21 mouse cellular contexts compared by ENCODE assay signal in genomic region chr15:84265141-84265540, GRCm38 (mm10). TPM values are rescaled to one million over a fixed set of nuclear protein-coding genes. Genes with fewer than 3 reads are reported as not detected.
DNase-seq lines count a peak whose midpoint lies in the region; ATAC-seq lines count a peak whose summit lies in the region.
"Had no signal": no experiment of that assay in that cellular context is flagged by ENCODE, and none has a peak within 500 bp of the region (broad histone marks: within the 10 kb centered on the region; RNA-seq: fewer than 3 reads in every experiment).

No protein-coding gene starts in this region.

- ATAC-seq in heart, embryonic 13.5 days (ENCODE audit: extremely low read depth, insufficient number of reproducible peaks, low FRiP score, low TSS enrichment): no peak
- no peak for ATAC-seq in midbrain, embryonic 14.5 days (ENCODE audit: low FRiP score, low TSS enrichment)
- no peak for ATAC-seq in midbrain, embryonic 11.5 days (ENCODE audit: low FRiP score)
- ATAC-seq in limb, embryonic 11.5 days (ENCODE audit: insufficient number of reproducible peaks, low FRiP score, low TSS enrichment, low read depth): no peak
- ATAC-seq in erythroblast, adult 5-6 weeks (replicated peaks; ENCODE audit: low FRiP score, poor library complexity, severe bottlenecking): no peak
- ATAC-seq: activated CD4-positive, CD25-positive, alpha-beta regulatory T cell, adult 4 months; intestine, postnatal 0 days; Patski had no signal

- H3K4me1 ChIP-seq in heart, embryonic 13.5 days: peaks cover 67% of the 10 kb centered on the region
- peaks cover 28% of the 10 kb centered on the region for H3K4me1 ChIP-seq in midbrain, embryonic 14.5 days (ENCODE audit: control insufficient read depth, insufficient read depth, low read length)
- 0 out of 2 replicates have a peak, but pooled peaks cover 3% of the 10 kb centered on the region for H3K4me1 ChIP-seq in midbrain, embryonic 11.5 days (ENCODE audit: control insufficient read depth, insufficient read depth, low read length)
- H3K4me1 ChIP-seq in limb, embryonic 11.5 days (ENCODE audit: control insufficient read depth, insufficient read depth, low read length): peaks cover 3% of the 10 kb centered on the region; the same call in 1 of the 2 replicates

- no peaks in the 10 kb centered on the region for H3K9me3 ChIP-seq in heart, embryonic 13.5 days
- H3K9me3 ChIP-seq in midbrain, embryonic 14.5 days (ENCODE audit: control insufficient read depth, low read length): no peaks in the 10 kb centered on the region
- H3K9me3 ChIP-seq in midbrain, embryonic 11.5 days (ENCODE audit: control insufficient read depth, low read length): no peaks in the 10 kb centered on the region
- no peaks in the 10 kb centered on the region for H3K9me3 ChIP-seq in limb, embryonic 11.5 days (ENCODE audit: control insufficient read depth, low read length)
- H3K9me3 ChIP-seq: embryonic facial prominence, embryonic 12.5 days; heart, embryonic 15.5 days; hindbrain, embryonic 15.5 days; limb, embryonic 15.5 days had no signal

- DNase-seq in heart, adult 11 months: no peak
- DNase-seq in midbrain, embryonic 14.5 days: no peak
- no peak for DNase-seq in midbrain, embryonic 11.5 days (ENCODE audit: low spot score, missing footprints)
- DNase-seq in adrenal gland, postnatal 14 days: peak; percentile 82
- DNase-seq in limb, embryonic 11.5 days (ENCODE audit: low spot score): no peak
- no peak for DNase-seq in left cerebral cortex, adult 18-20 months (ENCODE audit: low spot score in 2 of 2)
- DNase-seq: cerebellum, adult 11-12 months; gastrocnemius, postnatal 25 days; lung, adult 2 months; lung, postnatal 36 days; thymus, adult 18-20 months had no signal

- WGBS in heart, embryonic 13.5 days: 68% methylated on average over 11 of the region's 11 CpGs
- 74% methylated on average over 11 of the region's 11 CpGs for WGBS in midbrain, embryonic 14.5 days
- WGBS in midbrain, embryonic 11.5 days: 77% methylated on average over 11 of the region's 11 CpGs
- 74% methylated on average over 11 of the region's 11 CpGs for WGBS in limb, embryonic 11.5 days

- H3K4me2 ChIP-seq in heart, embryonic 13.5 days: no peak overlapping the region
- no peak overlapping the region for H3K4me2 ChIP-seq in midbrain, embryonic 14.5 days (ENCODE audit: low read length)
- H3K4me2 ChIP-seq in midbrain, embryonic 11.5 days: no peak overlapping the region
- no peak overlapping the region for H3K4me2 ChIP-seq in limb, embryonic 11.5 days (ENCODE audit: low read depth, severe bottlenecking)
- H3K4me2 ChIP-seq: embryonic facial prominence, embryonic 12.5 days; heart, embryonic 15.5 days; hindbrain, embryonic 15.5 days; limb, embryonic 15.5 days had no signal

- peak overlapping the region; percentile 89; the same call in 1 of the 2 replicates for H3K27ac ChIP-seq in heart, embryonic 13.5 days (replicated peaks)
- 0 out of 2 replicates have a peak overlapping the region, but pooled peaks have one; percentile 0 for H3K27ac ChIP-seq in midbrain, embryonic 14.5 days (replicated peaks; ENCODE audit: low read depth, low read length)
- no peak overlapping the region for H3K27ac ChIP-seq in midbrain, embryonic 11.5 days (ENCODE audit: low read depth, low read length)
- H3K27ac ChIP-seq in limb, embryonic 11.5 days (replicated peaks; ENCODE audit: low read depth, low read length): 0 out of 2 replicates have a peak overlapping the region, but pooled peaks have one; percentile 18
- H3K27ac ChIP-seq: embryonic facial prominence, embryonic 12.5 days; hindbrain, embryonic 15.5 days; kidney, postnatal 0 days; limb, embryonic 15.5 days had no signal

- no peak overlapping the region for H3K9ac ChIP-seq in heart, embryonic 13.5 days
- H3K9ac ChIP-seq in midbrain, embryonic 14.5 days (replicated peaks; ENCODE audit: low read length): no peak overlapping the region
- no peak overlapping the region for H3K9ac ChIP-seq in midbrain, embryonic 11.5 days (ENCODE audit: low read length)
- no peak overlapping the region for H3K9ac ChIP-seq in limb, embryonic 11.5 days (ENCODE audit: low read length)
- H3K9ac ChIP-seq: embryonic facial prominence, embryonic 12.5 days; heart, embryonic 15.5 days; hindbrain, embryonic 15.5 days; limb, embryonic 15.5 days had no signal

- 0 out of 2 replicates have a peak, but pooled peaks cover 9% of the 10 kb centered on the region for H3K36me3 ChIP-seq in heart, embryonic 13.5 days
- no peaks in the 10 kb centered on the region for H3K36me3 ChIP-seq in midbrain, embryonic 14.5 days (ENCODE audit: control insufficient read depth, insufficient read depth, low read length)
- H3K36me3 ChIP-seq in midbrain, embryonic 11.5 days (ENCODE audit: control insufficient read depth, insufficient read depth, low read length): no peaks in the 10 kb centered on the region
- no peaks in the 10 kb centered on the region for H3K36me3 ChIP-seq in limb, embryonic 11.5 days (ENCODE audit: control insufficient read depth, insufficient read depth, low read length)
- H3K36me3 ChIP-seq: embryonic facial prominence, embryonic 12.5 days; heart, embryonic 15.5 days; hindbrain, embryonic 15.5 days; limb, embryonic 15.5 days had no signal

- H3K4me3 ChIP-seq in heart, embryonic 13.5 days: no peak overlapping the region
- H3K4me3 ChIP-seq in midbrain, embryonic 14.5 days (replicated peaks; ENCODE audit: low read depth, low read length): no peak overlapping the region
- H3K4me3 ChIP-seq in midbrain, embryonic 11.5 days (ENCODE audit: low read depth, low read length): no peak overlapping the region
- H3K4me3 ChIP-seq in limb, embryonic 11.5 days (ENCODE audit: low read depth, low read length): no peak overlapping the region
- H3K4me3 ChIP-seq: embryonic facial prominence, embryonic 12.5 days; heart, embryonic 15.5 days; hindbrain, embryonic 15.5 days; limb, embryonic 15.5 days had no signal

- no peaks in the 10 kb centered on the region for H3K27me3 ChIP-seq in heart, embryonic 13.5 days (replicated peaks)
- no peaks in the 10 kb centered on the region for H3K27me3 ChIP-seq in midbrain, embryonic 14.5 days (ENCODE audit: control insufficient read depth, insufficient read depth, low read length)
- no peaks in the 10 kb centered on the region for H3K27me3 ChIP-seq in midbrain, embryonic 11.5 days (ENCODE audit: control insufficient read depth, insufficient read depth, low read length)
- H3K27me3 ChIP-seq in limb, embryonic 11.5 days (ENCODE audit: control insufficient read depth, insufficient read depth, low read length): no peaks in the 10 kb centered on the region
- H3K27me3 ChIP-seq: embryonic facial prominence, embryonic 12.5 days; heart, embryonic 15.5 days; Patski had no signal

RNA-seq across cellular contexts. Expression of gene Parvb, which starts 33.3 kb away (rescaled TPM):
- 12.7 and 15.5 TPM in 2 replicates for polyA plus RNA-seq in heart, embryonic 13.5 days (2015; fragmentation: Nextera tagmentation; extraction: Ambion mirVana)
- polyA plus RNA-seq in midbrain, embryonic 14.5 days (2014; fragmentation: Nextera tagmentation; extraction: Ambion mirVana): 4.4 and 4.9 TPM in 2 replicates
- polyA plus RNA-seq in midbrain, embryonic 11.5 days (2014; fragmentation: Nextera tagmentation; extraction: Ambion mirVana): 10.2 and 10.8 TPM in 2 replicates
- 26.6 and 40.0 TPM in 2 replicates for total RNA-seq in adrenal gland, postnatal 14 days (2021)
- 6.1 and 9.4 TPM in 2 replicates for polyA plus RNA-seq in limb, embryonic 11.5 days (2014; fragmentation: Nextera tagmentation; extraction: Ambion mirVana)
- total RNA-seq in erythroblast, adult 5-6 weeks (2015; ENCODE audit: low replicate concordance): 21.5 and 23.6 TPM in 2 replicates
- 12.1 and 15.3 TPM in 2 replicates for total RNA-seq in erythroblast, adult 5-6 weeks (2017; ENCODE audit: low replicate concordance)
- 10 to 100 TPM; 14.7 to 24.5 TPM for total RNA-seq in left cerebral cortex, adult 18-20 months (2021)

RNA-seq across cellular contexts. Expression of gene Parvg, which starts 58.7 kb away (rescaled TPM):
- 1.2 and 1.5 TPM in 2 replicates for polyA plus RNA-seq in heart, embryonic 13.5 days (2015; fragmentation: Nextera tagmentation; extraction: Ambion mirVana)
- 0.72 TPM in 2 replicates for polyA plus RNA-seq in midbrain, embryonic 14.5 days (2014; fragmentation: Nextera tagmentation; extraction: Ambion mirVana)
- 0.63 and 1.2 TPM in 2 replicates for polyA plus RNA-seq in midbrain, embryonic 11.5 days (2014; fragmentation: Nextera tagmentation; extraction: Ambion mirVana)
- 1.3 and 6.9 TPM in 2 replicates for total RNA-seq in adrenal gland, postnatal 14 days (2021)
- 0.17 and 0.82 TPM in 2 replicates for polyA plus RNA-seq in limb, embryonic 11.5 days (2014; fragmentation: Nextera tagmentation; extraction: Ambion mirVana)
- 19.0 and 34.7 TPM in 2 replicates for total RNA-seq in erythroblast, adult 5-6 weeks (2015; ENCODE audit: low replicate concordance)
- total RNA-seq in erythroblast, adult 5-6 weeks (2017; ENCODE audit: low replicate concordance): 31.6 and 48.8 TPM in 2 replicates
- total RNA-seq in left cerebral cortex, adult 18-20 months (2021): 10 to 100 TPM; 12.5 to 14.9 TPM
- polyA plus RNA-seq: Patski had no signal
